Mouse (Mus musculus) bone marrow, adult 2 months (tissue): ENCODE data around the gene Dcst1. TPM values are rescaled to one million over a fixed set of nuclear protein-coding genes. Genes with fewer than 3 reads are reported as not detected.

Experiments used
- H3K27ac ChIP-seq: fragments of 200-500 bp; 2 replicates; pipeline ENCODE4 v1.5.1; 2012; ENCODE audit warnings: low read depth, mild to moderate bottlenecking, control low read depth, inconsistent platforms, low read length; ENCODE audit not compliant: control insufficient read depth, poor library complexity, insufficient read depth
- H3K4me1 ChIP-seq: fragments of 200-500 bp; 2 replicates; pipeline ENCODE4 v1.6.1; 2011; ENCODE audit warnings: low read length; ENCODE audit not compliant: control insufficient read depth, insufficient read depth
- H3K4me3 ChIP-seq: fragments of 200-500 bp; replicated peaks from 2 replicates; pipeline ENCODE3; 2011; ENCODE audit warnings: mild to moderate bottlenecking, low read depth, low read length, control low read depth; ENCODE audit not compliant: control insufficient read depth
- CTCF ChIP-seq: fragments of 200-500 bp; IDR thresholded peaks from 2 replicates; pipeline ENCODE4 v1.5.1; 2011; ENCODE audit warnings: low read length, control low read depth; ENCODE audit not compliant: control insufficient read depth, insufficient read depth
- POLR2A ChIP-seq: fragments of 200-500 bp; IDR thresholded peaks from 2 replicates; pipeline ENCODE4 v1.6.1; 2011; ENCODE audit warnings: low read depth, mild to moderate bottlenecking, control low read depth, low read length, borderline replicate concordance; ENCODE audit not compliant: control insufficient read depth
- WGBS: fragments of 180-500 bp; shearing (Covaris S2); methylation state at CpG from one replicate; pipeline ENCODE4 v1.1.7; 2018; 5-methylcytosine and 5-hydroxymethylcytosine counted together
- polyA plus RNA-seq: library from polyadenylated mRNA; stranded (reverse); fragments of >200 nt; gene quantifications from 2 replicates; pipeline ENCODE4 v1.2.4, GENCODE M21; 2011; ENCODE audit warnings: low replicate concordance; ENCODE audit not compliant: missing spikeins, insufficient read depth, insufficient read length

Gene Dcst1
- polyA plus RNA-seq, 1 experiment = 1.3 TPM

DNA sequence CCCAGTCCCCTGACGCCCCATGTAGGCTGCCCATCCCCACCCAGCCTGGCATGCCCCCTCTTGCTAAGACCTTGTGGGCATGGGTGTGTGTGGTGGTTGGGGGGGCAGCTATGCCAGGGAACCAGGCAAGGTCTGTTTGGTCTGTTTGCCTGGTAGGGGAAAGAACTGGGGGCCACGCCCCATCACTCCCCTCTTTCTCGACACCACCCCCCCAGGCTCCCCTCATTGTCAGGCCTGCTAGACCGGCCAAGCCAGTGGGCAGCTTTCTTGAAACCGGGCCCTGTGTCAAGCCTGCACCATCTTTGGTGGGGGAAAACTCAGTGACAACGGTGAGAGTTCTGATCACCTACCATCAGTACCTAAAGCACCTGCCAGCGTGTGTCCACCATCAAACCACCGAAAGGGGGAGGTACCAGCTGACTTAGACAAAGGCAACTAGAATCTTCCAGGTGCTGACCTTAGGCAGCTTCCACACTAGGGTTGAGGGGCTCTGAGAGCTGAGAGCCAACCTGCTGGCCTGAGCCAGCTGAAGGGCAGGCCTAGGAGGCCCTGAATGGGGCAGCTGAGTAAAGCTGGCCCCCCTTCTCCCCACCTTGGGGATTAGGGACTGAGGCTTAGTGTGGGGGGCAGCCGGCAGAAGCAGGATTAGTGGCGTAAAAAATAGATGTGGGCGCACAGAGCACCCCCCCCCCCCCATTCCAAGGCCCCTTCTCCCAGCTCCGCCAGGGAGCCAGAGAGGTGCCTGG, 19.5 kb upstream of the Dcst1 start:
- TF ChIP-seq POLR2A (no peak), CTCF (no peak)
- H3K4me1 ChIP-seq = peaks cover 6% of the 10 kb centered on the region
- 69% methylated on average over 12 of the region's 12 CpGs for WGBS
- peak overlapping the region; percentile 54 for H3K4me3 ChIP-seq
- peak overlapping the region; percentile 75 for H3K27ac ChIP-seq

DNA sequence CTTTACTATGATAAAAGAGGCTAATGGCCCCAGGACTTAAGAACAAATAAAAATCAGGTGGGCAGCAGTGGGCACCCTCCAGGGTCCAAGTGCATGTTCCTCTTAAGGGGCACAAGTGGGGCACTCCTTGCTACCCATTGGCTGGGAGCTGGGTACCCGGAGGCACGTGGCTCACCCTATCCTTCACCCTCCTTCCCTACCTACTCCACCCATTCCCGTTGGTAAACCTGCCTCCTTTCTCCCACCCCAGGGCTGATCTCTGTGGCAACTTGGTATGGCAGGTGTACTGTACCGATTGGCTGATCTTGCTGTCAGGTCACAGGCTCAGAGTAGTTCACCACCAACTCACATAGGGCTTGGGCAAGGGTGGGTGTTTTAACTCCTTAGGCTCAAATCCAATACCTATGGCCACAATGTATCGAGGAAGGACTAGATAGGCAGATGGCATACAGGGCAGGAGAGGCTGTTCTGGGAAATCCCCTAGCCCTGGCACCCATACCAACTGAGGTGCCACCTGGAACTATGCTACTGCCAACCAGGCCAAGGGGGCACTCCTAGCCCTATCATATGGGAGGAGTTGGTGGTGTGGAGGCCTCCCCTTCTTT, 18.7 kb upstream of the Dcst1 start:
- Histone ChIP-seq H3K4me3 (no peak overlapping the region), H3K27ac (no peak overlapping the region), H3K4me1 (peaks cover 6% of the 10 kb centered on the region)
- WGBS = 82% methylated on average over 5 of the region's 5 CpGs
- no peak for TF ChIP-seq CTCF
- TF ChIP-seq POLR2A = no peak

GRCm38 (mm10) chr3:89382950-89383349, 17.9 kb upstream of the Dcst1 start:
- Histone ChIP-seq H3K4me1 (peaks cover 6% of the 10 kb centered on the region), H3K4me3 (no peak overlapping the region), H3K27ac (no peak overlapping the region)
- 83% methylated on average over 5 of the region's 5 CpGs for WGBS
- no peak for TF ChIP-seq CTCF
- no peak for TF ChIP-seq POLR2A

DNA sequence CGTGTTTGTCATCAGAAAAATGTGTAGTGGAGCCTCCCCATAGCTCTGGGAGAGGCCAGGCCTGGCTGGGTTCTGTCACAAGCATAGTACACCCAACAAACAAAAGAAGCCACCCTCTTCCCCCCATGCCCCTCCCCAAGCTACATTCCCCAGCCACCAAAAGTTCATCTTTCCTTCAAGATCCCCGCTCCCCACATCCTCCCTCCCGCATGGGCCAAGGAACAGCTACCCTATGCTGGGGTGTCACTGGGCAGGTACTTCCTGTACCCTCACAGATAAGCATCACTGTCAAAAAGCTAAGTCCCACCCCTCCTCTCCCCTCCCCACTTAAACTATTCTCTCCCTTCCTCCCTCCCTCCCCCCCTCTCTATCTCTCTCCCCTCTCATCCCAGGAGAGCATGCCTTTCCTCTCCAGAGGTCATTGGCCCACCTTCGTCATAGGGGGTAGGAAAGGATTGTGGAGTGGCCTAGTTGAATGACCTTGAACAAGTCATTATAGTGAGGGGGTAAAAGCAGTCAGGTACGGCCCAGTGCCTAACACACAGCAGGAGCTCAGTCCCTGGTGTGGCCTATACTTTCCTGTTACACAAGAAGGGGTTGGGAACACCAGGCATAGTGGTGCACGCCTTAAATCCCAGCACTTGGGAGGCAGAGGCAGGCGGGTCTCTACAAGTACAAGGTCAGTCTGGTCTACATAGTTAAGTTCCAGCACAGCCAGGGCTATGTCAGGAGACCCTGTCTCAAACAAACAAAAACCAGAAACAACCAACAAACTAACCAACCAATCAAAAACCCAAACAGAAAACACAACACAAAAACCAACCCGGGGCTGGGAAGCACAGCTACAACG, 17.2 kb upstream of the Dcst1 start:
- TF ChIP-seq POLR2A (no peak), CTCF (no peak)
- Histone ChIP-seq H3K4me1 (peaks cover 6% of the 10 kb centered on the region), H3K4me3 (no peak overlapping the region), H3K27ac (no peak overlapping the region)
- WGBS = 78% methylated on average over 9 of the region's 9 CpGs

- H3K27ac ChIP-seq = no peak overlapping the region
- peaks cover 6% of the 10 kb centered on the region for H3K4me1 ChIP-seq
- 92% methylated on average over 11 of the region's 11 CpGs for whole genome bisulfite sequencing
- no peak overlapping the region for H3K4me3 ChIP-seq
- TF ChIP-seq POLR2A (no peak), CTCF (no peak)
Measured at GRCm38 (mm10) chr3:89381233-89381632, 16.2 kb upstream of the Dcst1 start.

DNA sequence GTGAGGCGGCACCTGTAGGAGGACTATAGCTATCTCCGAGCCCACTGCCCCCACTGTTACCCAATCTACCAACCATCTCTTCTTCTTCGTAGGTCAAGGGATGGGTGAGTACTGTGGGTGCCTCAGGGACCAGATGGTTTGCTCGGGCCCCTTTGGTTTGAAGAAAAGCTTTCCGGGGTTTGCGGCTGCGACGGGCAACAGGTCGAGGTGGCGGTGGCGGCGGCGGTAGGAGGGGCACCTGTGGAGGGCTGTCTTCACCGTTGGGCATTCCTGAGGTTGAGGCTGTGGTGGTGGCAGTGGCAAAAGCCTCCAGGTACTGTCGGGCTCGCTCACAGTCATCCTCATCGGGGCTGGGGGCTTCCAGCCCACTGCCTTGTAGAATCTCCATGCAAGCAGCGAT, 15.7 kb upstream of the Dcst1 start:
- Histone ChIP-seq H3K27ac (no peak overlapping the region), H3K4me1 (peaks cover 6% of the 10 kb centered on the region), H3K4me3 (no peak overlapping the region)
- 94% methylated on average over 18 of the region's 18 CpGs for WGBS
- TF ChIP-seq CTCF (no peak), POLR2A (no peak)

GRCm38 (mm10) chr3:89380291-89380690, 15.2 kb upstream of the Dcst1 start:
- H3K4me1 ChIP-seq = peaks cover 6% of the 10 kb centered on the region
- H3K4me3 ChIP-seq = no peak overlapping the region
- no peak overlapping the region for H3K27ac ChIP-seq
- WGBS = 90% methylated on average over 14 of the region's 14 CpGs
- TF ChIP-seq CTCF (no peak), POLR2A (no peak)
